Mouse (Mus musculus) gastrocnemius, postnatal 4 days (tissue): ENCODE measurements around the gene Tgif2. TPM values are rescaled to one million over a fixed set of nuclear protein-coding genes. Genes with fewer than 3 reads are reported as not detected.
"Not testable (repeated sequence)": the region's sequence is repeated elsewhere in the genome, so short reads cannot be mapped to it uniquely, and the experiment has no call there.

ENCODE experiments used
- DNase-seq, 2 experiments: peaks; one replicate each; pipeline ENCODE4 v3.0.0; 2021 to 2022; ENCODE audit warnings: low spot score in 2 of 2, mixed read lengths in 2 of 2
- total RNA-seq, 2 experiments: library from RNA; stranded (reverse); gene quantifications; 2 replicates each; pipeline ENCODE4 v1.2.3; 2021

Tgif2 gene
- total RNA-seq, 2 experiments from 2014 or later = 13.4 to 14.8 TPM

- DNase-seq = peak in 1 of 2 experiments; percentile 56
Measured at GRCm38 (mm10) chr2:156841841-156842706, 2.3 kb downstream of the Tgif2 start.

GRCm38 (mm10) chr2:156842711-156843110 lies 2.9 kb downstream of the Tgif2 start:
- no peak for DNase-seq

- DNase-seq = no peak
Measured at GRCm38 (mm10) chr2:156843331-156843730, 3.5 kb downstream of the Tgif2 start.

GRCm38 (mm10) chr2:156844715-156845114 lies 4.9 kb downstream of the Tgif2 start:
- DNase-seq = no peak

GRCm38 (mm10) chr2:156847653-156848052 lies 7.8 kb downstream of the Tgif2 start:
- DNase-seq = no peak

GRCm38 (mm10) chr2:156848526-156849182 lies 8.8 kb downstream of the Tgif2 start:
- peak in 1 of 2 experiments; percentile 27 for DNase-seq

- DNase-seq = no peak
Measured at GRCm38 (mm10) chr2:156850505-156850904, 10.7 kb downstream of the Tgif2 start.

GRCm38 (mm10) chr2:156853584-156853983 lies 13.8 kb downstream of the Tgif2 start:
- DNase-seq = not testable (repeated sequence)

- DNase-seq = not testable (repeated sequence)
Measured at GRCm38 (mm10) chr2:156853999-156854771, 14.4 kb downstream of the Tgif2 start.

GRCm38 (mm10) chr2:156856311-156856710 lies 16.5 kb downstream of the Tgif2 start:
- DNase-seq = no peak

- DNase-seq = no peak
Measured at GRCm38 (mm10) chr2:156857385-156857791, 17.6 kb downstream of the Tgif2 start.

GRCm38 (mm10) chr2:156857835-156858234 lies 18.0 kb downstream of the Tgif2 start, which contains the start of gene 4930518I15Rik:
Gene 4930518I15Rik, minus strand, starts transcription at chr2:156857946.
- no peak for DNase-seq

GRCm38 (mm10) chr2:156858671-156859070 lies 18.9 kb downstream of the Tgif2 start:
- no peak for DNase-seq

- peak in 1 of 2 experiments; percentile 21 for DNase-seq
Measured at GRCm38 (mm10) chr2:156862041-156862717, 22.4 kb downstream of the Tgif2 start.

- peak; percentile 97 to 99 for DNase-seq
Measured at GRCm38 (mm10) chr2:156862772-156863486, 23.1 kb downstream of the Tgif2 start, which contains the start of gene Rab5if. Gene Rab5if, plus strand, starts transcription at chr2:156863128.

- peak in 1 of 2 experiments; percentile 26 for DNase-seq
Measured at GRCm38 (mm10) chr2:156863487-156864160, 23.8 kb downstream of the Tgif2 start.

- DNase-seq = no peak
Measured at GRCm38 (mm10) chr2:156864481-156864880, 24.7 kb downstream of the Tgif2 start.

GRCm38 (mm10) chr2:156868994-156869393 lies 29.2 kb downstream of the Tgif2 start:
- DNase-seq = no peak

GRCm38 (mm10) chr2:156869554-156869953 lies 29.7 kb downstream of the Tgif2 start:
- no peak for DNase-seq
